Mouse (Mus musculus) liver, postnatal 0 days (tissue): ENCODE measurements around the gene Rp2. TPM values are rescaled to one million over a fixed set of nuclear protein-coding genes. Genes with fewer than 3 reads are reported as not detected.
A peak's percentile ranks its signal among the peaks of the same experiment; 100 is the strongest.
"Not testable (repeated sequence)": the region's sequence is repeated elsewhere in the genome, so short reads cannot be mapped to it uniquely, and the experiment has no call there.

ENCODE experiments used
- ATAC-seq: fragments of 200-750 bp; cut with Nextera tagmentation; 2 replicates; pipeline ENCODE4 v1.8.0; 2017; ENCODE audit warnings: mild to moderate bottlenecking, moderate library complexity
- DNase-seq: peaks from one replicate; pipeline ENCODE4 v3.0.0-alpha.2; 2016
- H3K27ac ChIP-seq: fragments of 300-500 bp; sonication (generic); 2 replicates; pipeline ENCODE4 v1.5.1; 2014; ENCODE audit warnings: antibody characterized with exemption, moderate library complexity, mild to moderate bottlenecking, low read depth
- H3K27me3 ChIP-seq: fragments of 300-500 bp; sonication (generic); 2 replicates; pipeline ENCODE4 v1.6.1; 2014; ENCODE audit warnings: low read length, control low read depth, mixed read lengths; ENCODE audit not compliant: insufficient read depth
- H3K36me3 ChIP-seq: fragments of 300-500 bp; sonication (generic); replicated peaks from 2 replicates; pipeline ENCODE4 v1.6.1; 2014; ENCODE audit warnings: mild to moderate bottlenecking, control low read depth, low read length, moderate library complexity, mixed read lengths; ENCODE audit not compliant: insufficient read depth
- H3K4me1 ChIP-seq: fragments of 300-500 bp; sonication (generic); 2 replicates; pipeline ENCODE4 v1.6.1; 2014; ENCODE audit warnings: antibody characterized with exemption, mild to moderate bottlenecking, control low read depth; ENCODE audit not compliant: insufficient read depth
- H3K4me2 ChIP-seq: fragments of 300-500 bp; sonication (generic); 2 replicates; pipeline ENCODE4 v1.6.1; 2014; ENCODE audit warnings: low read depth, mild to moderate bottlenecking, low read length, moderate library complexity, mixed read lengths
- H3K4me3 ChIP-seq: fragments of 300-500 bp; sonication (generic); 2 replicates; pipeline ENCODE4 v1.5.1; 2014; ENCODE audit warnings: low read depth, low read length
- H3K9ac ChIP-seq: fragments of 300-500 bp; sonication (generic); replicated peaks from 2 replicates; pipeline ENCODE4 v1.6.1; 2014; ENCODE audit warnings: mild to moderate bottlenecking, moderate library complexity
- H3K9me3 ChIP-seq: fragments of 300-500 bp; sonication (generic); 2 replicates; pipeline ENCODE4 v1.6.1; 2016; ENCODE audit warnings: mild to moderate bottlenecking, control low read depth, low read length, mixed read lengths
- CTCF ChIP-seq: sonication (generic); IDR thresholded peaks from 2 replicates; pipeline ENCODE4 v1.5.1; 2016; ENCODE audit warnings: antibody characterized with exemption, low read depth
- EP300 ChIP-seq: IDR thresholded peaks from 2 replicates; pipeline ENCODE4 v1.6.1; 2016; ENCODE audit warnings: antibody characterized with exemption, low read depth, mild to moderate bottlenecking
- WGBS: fragments of 180-500 bp; shearing (Covaris S2); extraction: QIAGEN DNeasy Blood & Tissue Kit; methylation state at CpG from one replicate; pipeline ENCODE4 v1.1.7; 2014; ENCODE audit not compliant: insufficient replicate concordance; 5-methylcytosine and 5-hydroxymethylcytosine counted together
- polyA plus RNA-seq: library from polyadenylated mRNA; unstranded; fragments of >200 nt; fragmentation: Nextera tagmentation; extraction: Ambion mirVana; gene quantifications from 2 replicates; pipeline ENCODE4 v1.2.1, GENCODE M21; 2015

The Rp2 gene
- polyA plus RNA-seq: 4.6 and 6.7 TPM in 2 replicates

DNA sequence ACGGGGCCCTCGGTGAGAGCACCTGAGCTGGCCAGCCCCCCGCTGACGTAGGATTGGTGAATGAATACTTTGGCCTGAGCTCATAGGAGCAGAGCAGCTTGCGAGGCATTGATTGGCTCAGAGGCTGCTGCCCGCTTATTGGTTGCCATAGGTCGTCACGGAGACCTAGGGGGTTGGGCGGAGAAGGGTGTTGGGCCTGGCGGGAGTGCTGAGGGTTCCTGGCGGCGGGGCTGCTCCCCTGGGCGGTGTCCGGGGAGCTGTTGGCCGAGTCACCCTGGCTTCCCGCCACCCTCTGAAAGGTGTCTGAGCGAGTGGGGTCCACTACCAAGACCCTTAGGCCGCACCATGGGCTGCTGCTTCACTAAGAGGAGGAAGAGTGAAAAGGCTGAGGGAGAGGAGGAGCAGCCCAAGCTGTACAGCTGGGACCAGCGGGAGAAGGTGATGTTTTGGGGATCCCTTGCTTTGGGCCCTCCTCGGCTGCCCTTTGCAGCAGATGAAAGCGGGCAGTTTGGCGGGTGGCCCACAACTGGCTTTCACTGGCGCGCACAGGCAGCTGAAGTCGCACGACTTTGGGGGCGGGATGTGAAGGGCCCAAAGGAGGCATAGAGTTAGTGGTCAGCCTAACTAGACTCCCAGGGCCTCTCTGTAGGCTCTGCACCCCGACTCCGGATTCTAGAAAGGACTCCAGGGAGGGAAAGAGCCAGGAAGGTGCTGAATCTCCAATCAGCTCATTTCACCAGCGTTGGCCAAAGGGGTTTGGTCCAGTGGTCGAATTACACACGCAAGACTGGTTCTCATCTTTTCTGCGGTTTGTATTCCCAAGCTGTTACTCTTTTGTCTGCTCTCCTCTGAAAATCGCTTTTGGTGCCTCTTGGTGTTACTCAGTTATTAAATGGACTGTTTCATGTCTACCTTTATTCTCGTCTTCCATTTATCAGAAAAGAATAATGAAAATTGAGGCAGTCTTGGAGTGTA lies at the start of gene Rp2:
Gene Rp2 (plus strand): TSS at position 91 of the 975 bp plus-strand sequence.
- ATAC-seq: peak; percentile 99
- Histone ChIP-seq H3K4me3 (peak within 1 kb of the TSS; percentile 71), H3K36me3 (no peaks in the 10 kb centered on the region), H3K27ac (peak within 1 kb of the TSS; percentile 75), H3K27me3 (no peaks in the 10 kb centered on the region), H3K4me1 (0 out of 2 replicates have a peak, but pooled peaks cover 3% of the 10 kb centered on the region), H3K9ac (peak within 1 kb of the TSS; percentile 80), H3K9me3 (no peaks in the 10 kb centered on the region), H3K4me2 (peak within 1 kb of the TSS; percentile 76)
- TF ChIP-seq CTCF (no peak), EP300 (no peak)
- DNase-seq: peak; percentile 85
- WGBS: 7% methylated on average over 31 of the region's 35 CpGs

DNA sequence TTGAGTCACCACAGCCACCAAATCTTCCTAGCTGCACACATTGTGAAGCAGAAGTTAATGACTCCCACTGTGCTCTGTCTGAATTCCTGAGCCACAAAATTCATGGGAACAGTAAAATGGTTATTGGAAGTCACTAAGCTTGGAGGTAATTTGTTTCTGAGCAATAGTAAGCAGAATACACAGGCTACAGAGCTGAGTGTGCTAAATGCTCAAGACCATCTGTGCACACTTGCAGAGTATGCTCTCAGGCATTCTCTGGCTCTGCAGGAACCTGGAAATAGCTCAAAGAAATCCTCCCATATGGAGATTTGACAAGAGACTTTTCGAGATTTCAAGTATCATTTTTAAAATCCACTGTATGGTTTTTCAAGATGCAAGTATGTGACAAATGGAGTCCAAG lies 31.5 kb upstream of the Rp2 start:
- no peaks in the 10 kb centered on the region for H3K27me3 ChIP-seq
- WGBS: 48% methylated on average over 1 of the region's 1 CpGs
- H3K4me1 ChIP-seq: no peaks in the 10 kb centered on the region
- H3K4me2 ChIP-seq: no peak overlapping the region
- H3K27ac ChIP-seq: no peak overlapping the region
- no peak overlapping the region for H3K9ac ChIP-seq
- no peak for TF ChIP-seq CTCF
- TF ChIP-seq EP300: no peak
- no peaks in the 10 kb centered on the region for H3K9me3 ChIP-seq
- no peak overlapping the region for H3K4me3 ChIP-seq
- no peaks in the 10 kb centered on the region for H3K36me3 ChIP-seq
- DNase-seq: no peak
- ATAC-seq: no peak

DNA sequence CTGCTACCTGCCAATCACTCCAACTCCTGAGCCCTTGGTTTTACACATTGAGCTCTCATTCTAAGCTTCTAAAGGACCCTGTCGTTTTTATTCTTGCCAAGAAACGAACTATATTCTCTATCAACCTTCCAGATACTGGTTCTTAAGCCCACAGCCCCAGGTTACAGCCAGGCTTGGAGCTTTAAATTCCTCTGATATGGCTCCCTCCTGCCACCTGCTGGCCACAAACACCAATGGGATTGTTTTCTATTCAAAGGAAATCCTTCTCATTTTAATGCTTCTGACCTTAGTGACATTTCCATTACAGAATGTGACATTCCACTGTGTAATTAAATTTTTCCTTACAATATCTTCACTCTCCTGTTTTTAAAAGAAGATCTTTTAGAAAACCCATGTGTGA lies 28.6 kb upstream of the Rp2 start:
- no peak for ATAC-seq
- H3K4me1 ChIP-seq: no peaks in the 10 kb centered on the region
- no peak overlapping the region for H3K9ac ChIP-seq
- no peaks in the 10 kb centered on the region for H3K9me3 ChIP-seq
- peak; percentile 53 for DNase-seq
- 16% methylated on average over 2 of the region's 2 CpGs for WGBS
- no peak for TF ChIP-seq EP300
- TF ChIP-seq CTCF: peak; percentile 70
- no peak overlapping the region for H3K4me3 ChIP-seq
- no peaks in the 10 kb centered on the region for H3K36me3 ChIP-seq
- no peak overlapping the region for H3K4me2 ChIP-seq
- no peaks in the 10 kb centered on the region for H3K27me3 ChIP-seq
- no peak overlapping the region for H3K27ac ChIP-seq

DNA sequence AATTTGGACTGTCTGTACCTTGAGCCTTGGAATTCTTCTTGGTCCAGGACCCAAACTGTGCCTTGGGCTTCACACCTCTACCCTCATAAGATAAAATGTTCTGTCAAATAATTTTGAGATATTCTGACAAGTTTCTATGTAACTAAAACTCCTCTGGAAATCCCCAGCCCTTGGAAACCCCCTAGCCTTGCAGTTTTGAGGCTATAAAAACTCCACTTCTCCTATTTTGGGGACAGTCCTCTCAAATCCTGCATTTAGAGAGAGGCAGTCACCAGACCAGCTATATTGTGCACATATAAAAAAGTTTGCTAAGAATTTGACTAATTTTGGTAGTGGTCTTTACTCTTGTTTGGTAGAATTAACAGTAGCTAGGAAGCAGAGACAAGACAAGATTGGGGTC lies 19.3 kb upstream of the Rp2 start:
- Histone ChIP-seq H3K36me3 (no peaks in the 10 kb centered on the region), H3K4me3 (no peak overlapping the region), H3K9me3 (no peaks in the 10 kb centered on the region), H3K4me2 (no peak overlapping the region), H3K4me1 (no peaks in the 10 kb centered on the region), H3K27me3 (no peaks in the 10 kb centered on the region), H3K27ac (no peak overlapping the region), H3K9ac (no peak overlapping the region)
- TF ChIP-seq CTCF (no peak), EP300 (no peak)
- DNase-seq (no peak), ATAC-seq (no peak)

DNA sequence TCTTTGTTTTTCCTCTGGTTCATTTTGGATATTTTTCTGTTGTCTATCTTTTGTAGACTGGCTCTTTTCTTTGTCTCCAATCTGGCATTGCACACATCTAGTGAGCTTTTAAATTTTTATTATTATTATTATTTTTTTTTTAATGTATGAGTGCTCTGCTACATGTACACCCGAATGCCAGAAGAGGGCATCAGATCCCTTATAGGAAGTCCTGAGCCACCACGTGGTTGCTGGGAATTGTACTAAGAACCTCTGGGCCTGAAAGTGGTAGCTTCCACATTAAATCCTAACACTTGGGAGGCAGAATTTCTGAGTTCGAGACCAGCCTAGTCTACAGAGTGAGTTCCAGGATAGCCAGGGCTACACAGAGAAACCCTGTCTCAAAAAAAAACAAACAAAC lies 17.9 kb upstream of the Rp2 start:
- H3K27ac ChIP-seq: no peak overlapping the region
- H3K4me2 ChIP-seq: no peak overlapping the region
- no peaks in the 10 kb centered on the region for H3K36me3 ChIP-seq
- H3K4me3 ChIP-seq: no peak overlapping the region
- no peak overlapping the region for H3K9ac ChIP-seq
- no peaks in the 10 kb centered on the region for H3K9me3 ChIP-seq
- ATAC-seq (no peak), DNase-seq (no peak)
- H3K27me3 ChIP-seq: no peaks in the 10 kb centered on the region
- 59% methylated on average over 3 of the region's 3 CpGs for WGBS
- no peaks in the 10 kb centered on the region for H3K4me1 ChIP-seq
- TF ChIP-seq CTCF (no peak), EP300 (no peak)

DNA sequence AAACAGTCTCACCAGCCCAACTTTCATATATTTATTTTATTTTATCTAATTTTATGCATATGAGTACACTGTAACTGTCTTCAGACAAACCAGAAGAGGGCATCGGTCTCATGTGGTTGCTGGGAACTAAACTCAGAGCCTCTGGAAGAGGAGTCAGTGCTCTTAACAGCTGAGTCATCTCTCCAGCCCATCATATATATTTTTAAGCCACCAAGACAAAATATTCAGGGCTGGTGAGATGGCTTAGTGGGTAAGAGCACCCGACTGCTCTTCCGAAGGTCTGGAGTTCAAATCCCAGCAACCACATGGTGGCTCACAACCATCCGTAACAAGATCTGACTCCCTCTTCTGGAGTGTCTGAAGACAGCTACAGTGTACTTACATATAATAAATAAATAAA lies 14.0 kb upstream of the Rp2 start:
- H3K27ac ChIP-seq, H3K36me3 ChIP-seq, H3K4me3 ChIP-seq, H3K9me3 ChIP-seq, H3K27me3 ChIP-seq, H3K9ac ChIP-seq, DNase-seq, ATAC-seq, H3K4me2 ChIP-seq, H3K4me1 ChIP-seq: not testable (repeated sequence)
- WGBS: 83% methylated on average over 3 of the region's 4 CpGs
